Mouse (Mus musculus): ENCODE results near the gene Mgl2.
A peak's percentile ranks its signal among the peaks of the same experiment; 100 is the strongest.

Gene Mgl2

GRCm38 (mm10) chr11:70170291-70170690, 40.2 kb downstream of the Mgl2 start:
- DNase-seq (ENCODE audit: low read depth, low spot score): no peak

- DNase-seq (ENCODE audit: low read depth, low spot score): no peak
Measured at GRCm38 (mm10) chr11:70171181-70171580, 41.1 kb downstream of the Mgl2 start.

DNA sequence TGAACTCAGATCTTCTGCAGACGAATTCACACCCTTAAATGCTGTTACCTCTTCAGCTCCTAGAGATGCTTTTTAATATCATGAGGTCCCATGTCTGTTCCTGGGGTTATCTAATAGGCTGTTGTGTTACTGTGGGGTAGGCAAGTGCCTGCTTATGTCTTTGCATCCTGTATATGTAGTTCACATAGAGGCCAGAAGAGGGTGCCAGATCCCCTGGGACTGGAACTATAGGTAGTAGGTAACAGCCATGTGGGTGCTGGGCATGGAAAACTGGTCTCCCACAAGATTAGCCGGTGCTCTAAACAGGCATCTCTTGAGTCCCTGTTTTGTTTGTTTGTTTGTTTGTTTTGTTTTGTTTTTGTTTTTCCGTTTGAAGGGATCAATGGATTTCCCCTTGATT, 41.7 kb downstream of the Mgl2 start:
- DNase-seq (ENCODE audit: low read depth, low spot score): peak; percentile 11

GRCm38 (mm10) chr11:70172298-70172697, 42.2 kb downstream of the Mgl2 start:
- DNase-seq (ENCODE audit: low read depth, low spot score): no peak

DNA sequence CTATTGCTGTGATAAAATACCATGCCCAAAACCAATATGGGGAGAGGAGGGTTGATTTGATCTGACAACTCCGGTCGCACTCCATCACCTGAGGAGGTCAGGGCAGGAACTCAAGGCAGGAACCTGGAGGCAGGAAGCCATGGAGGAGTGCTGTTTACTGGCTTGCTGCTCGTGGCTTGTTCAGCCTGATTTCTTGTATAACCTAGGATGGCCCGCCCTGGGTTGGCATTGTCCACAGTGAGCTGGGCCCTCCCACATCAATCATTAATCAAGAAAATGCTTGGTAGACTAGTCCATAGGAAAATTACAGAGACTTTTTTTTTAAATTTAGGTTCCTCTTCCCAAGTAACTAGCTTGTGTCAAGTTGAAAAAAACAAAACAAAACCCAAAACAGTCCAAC, 44.4 kb downstream of the Mgl2 start:
- DNase-seq (ENCODE audit: low read depth, low spot score): no peak

DNA sequence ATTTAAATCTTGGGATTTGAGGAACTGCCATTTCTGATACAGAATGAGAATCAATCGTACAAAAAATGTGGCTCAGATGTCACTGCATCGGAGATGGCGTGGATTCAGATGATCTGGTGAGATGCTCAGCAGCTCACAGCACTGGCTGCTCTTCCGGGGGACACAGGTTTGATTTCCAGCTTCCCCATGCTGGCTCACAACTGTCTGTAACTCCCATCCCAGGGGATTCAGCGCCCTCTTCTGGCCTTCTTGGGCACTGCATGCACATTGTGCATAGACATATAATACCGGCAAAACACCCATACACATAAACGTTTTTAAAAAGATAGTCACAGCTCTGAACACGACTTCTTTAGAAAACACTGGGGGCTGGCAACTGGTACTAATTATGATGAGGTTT, 47.5 kb downstream of the Mgl2 start:
- no peak for DNase-seq (ENCODE audit: low read depth, low spot score)

- no peak for DNase-seq (ENCODE audit: low read depth, low spot score)
Measured at GRCm38 (mm10) chr11:70178311-70178710, 48.2 kb downstream of the Mgl2 start.

DNA sequence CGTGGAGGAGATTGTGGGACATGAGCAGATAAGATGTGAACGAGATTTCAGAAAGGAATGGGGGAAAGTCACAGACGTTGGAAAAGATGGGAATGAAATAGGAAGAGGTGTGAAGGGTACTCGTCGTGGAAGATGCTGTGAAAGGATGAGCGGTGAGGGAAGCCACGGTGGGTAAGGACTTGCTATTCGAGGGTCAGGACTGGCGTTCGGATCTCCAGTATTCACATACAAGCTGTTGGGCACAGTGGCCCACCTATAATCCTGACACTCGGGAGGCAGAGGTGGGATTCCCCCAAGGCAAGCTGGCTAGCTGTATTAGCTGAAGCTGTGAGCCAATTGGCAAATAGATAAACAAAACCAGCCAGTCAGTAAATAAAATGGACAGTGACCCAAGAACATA, 48.6 kb downstream of the Mgl2 start:
- no peak for DNase-seq (ENCODE audit: low read depth, low spot score)

- peak; percentile 11 for DNase-seq (ENCODE audit: low read depth, low spot score)
Measured at GRCm38 (mm10) chr11:70179401-70179800, 49.3 kb downstream of the Mgl2 start.

DNA sequence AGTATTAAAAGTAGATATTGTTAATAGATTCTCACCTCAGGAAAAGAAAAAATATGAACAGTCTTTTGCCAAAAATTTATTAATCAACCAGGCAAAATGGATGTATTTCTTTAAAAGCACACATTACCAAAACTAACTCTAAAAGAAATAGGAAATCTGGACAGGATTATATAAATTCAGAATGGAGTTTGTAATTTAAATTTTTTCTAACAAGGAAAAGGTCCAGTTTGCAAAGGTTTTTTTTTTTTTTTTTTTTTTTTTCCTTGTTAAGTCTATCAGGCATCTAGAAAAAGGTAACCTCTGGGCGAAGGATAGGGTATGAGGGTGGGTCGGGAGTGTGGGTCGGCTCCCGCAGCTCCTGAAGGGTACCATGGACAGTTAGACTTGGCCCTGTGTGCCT, 50.4 kb downstream of the Mgl2 start:
- no peak for DNase-seq (ENCODE audit: low read depth, low spot score)

GRCm38 (mm10) chr11:70185120-70185519, 55.0 kb downstream of the Mgl2 start:
- no peak for DNase-seq (ENCODE audit: low read depth, low spot score)

Data from embryo, embryonic 11.5 days (tissue).